8 mouse cellular contexts compared by ENCODE assay signal in the genomic region with DNA sequence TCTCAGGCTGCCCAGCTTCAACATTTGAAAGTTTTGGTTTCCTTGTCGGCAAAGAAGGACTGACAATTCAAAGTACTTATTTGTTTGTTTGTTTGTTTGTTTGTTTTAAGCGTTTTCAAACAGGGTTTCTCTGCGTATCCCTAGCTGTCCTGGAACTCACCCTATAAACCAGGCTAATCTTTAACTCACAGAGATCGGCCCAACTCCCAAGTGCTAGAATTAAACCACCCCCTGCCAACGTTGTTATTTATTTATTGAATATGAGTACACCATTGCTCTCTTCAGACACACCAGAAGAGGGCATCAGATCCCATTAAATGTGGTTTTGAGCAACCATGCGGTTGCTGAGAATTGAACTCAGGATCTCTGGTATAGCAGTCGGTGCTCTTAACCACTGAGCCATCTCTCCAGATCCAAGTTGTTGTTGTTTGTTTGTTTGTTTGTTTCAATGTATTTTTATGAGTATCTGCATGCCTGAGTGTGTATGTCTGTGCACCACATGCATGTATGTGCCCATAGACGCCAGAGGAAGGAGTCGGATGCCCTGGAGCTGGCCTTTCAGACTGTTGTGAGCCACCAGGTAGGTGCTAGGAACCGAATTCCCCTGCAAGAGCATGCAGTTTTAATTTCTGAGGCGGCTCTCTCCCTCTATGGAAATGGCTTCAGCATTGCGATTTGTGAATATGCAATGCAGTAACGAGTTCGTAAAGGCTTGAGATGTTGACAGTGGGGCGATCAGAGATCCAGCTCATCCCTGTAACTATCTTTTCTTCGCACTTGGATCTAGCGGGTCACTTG. TPM values are rescaled to one million over a fixed set of nuclear protein-coding genes. Genes with fewer than 3 reads are reported as not detected.
A peak's percentile ranks its signal among the peaks of the same experiment; 100 is the strongest.
DNase-seq lines count a peak whose midpoint lies in the region; ATAC-seq and TF ChIP-seq lines count a peak whose summit lies in the region.

Gene Anapc7 (plus strand): TSS at position 423 of the 798 bp plus-strand sequence.

- no peaks in the 10 kb centered on the region for H3K27me3 ChIP-seq in liver, embryonic 16.5 days (ENCODE audit: control insufficient read depth, insufficient read depth, low read depth, low read length)
- no peaks in the 10 kb centered on the region for H3K27me3 ChIP-seq in stomach, postnatal 0 days (ENCODE audit: control insufficient read depth, insufficient read depth, low read length)

- TF ChIP-seq CTCF in left cerebral cortex, adult 2 months (IDR thresholded peaks at IDR 0.05), result peak; percentile 39
- TF ChIP-seq CTCF in stomach, postnatal 0 days (IDR thresholded peaks at IDR 0.05; ENCODE audit: low read depth), result peak; percentile 55

- H3K4me2 ChIP-seq in liver, embryonic 16.5 days (ENCODE audit: low read depth, low read length), result peak within 1 kb of the TSS; percentile 97
- H3K4me2 ChIP-seq in stomach, postnatal 0 days (replicated peaks; ENCODE audit: low read depth), result peak within 1 kb of the TSS; percentile 88

- peak within 1 kb of the TSS; percentile 90 for H3K9ac ChIP-seq in liver, embryonic 16.5 days (ENCODE audit: low read depth, low read length)
- peak within 1 kb of the TSS; percentile 95 for H3K9ac ChIP-seq in stomach, postnatal 0 days (ENCODE audit: low read length)

- H3K9me3 ChIP-seq in liver, embryonic 16.5 days (replicated peaks; ENCODE audit: control insufficient read depth, low read length), result no peaks in the 10 kb centered on the region
- no peaks in the 10 kb centered on the region for H3K9me3 ChIP-seq in stomach, postnatal 0 days (ENCODE audit: control insufficient read depth, low read length)

- 12% methylated on average over 17 of the region's 17 CpGs for WGBS in liver, embryonic 16.5 days (ENCODE audit: insufficient replicate concordance)
- WGBS in stomach, postnatal 0 days, result 19% methylated on average over 17 of the region's 17 CpGs

- intact Hi-C loops in left cerebral cortex, adult 2 months (cut with DNase I), result loop anchor here (5.0 kb wide), 2 partner anchors 206 to 306 kb away; no protein-coding TSS in a partner anchor

- no peak for DNase-seq in left cerebral cortex, adult 2 months (ENCODE audit: extremely low spot score in 1 of 2, low spot score in 2 of 2)
- DNase-seq in left cerebral cortex, adult 11 months (ENCODE audit: low spot score), result no peak
- DNase-seq in adrenal gland, postnatal 10 days, result no peak
- DNase-seq in gastrocnemius, adult 8-10 months (ENCODE audit: low spot score in 2 of 2), result no peak
- no peak for DNase-seq in stomach, postnatal 0 days (ENCODE audit: low spot score)
- no peak for DNase-seq in cerebellum, postnatal 36 days

- peak; percentile 41 for ATAC-seq in inflammation-experienced regulatory T-cells, adult 6 months
- ATAC-seq in liver, embryonic 16.5 days (ENCODE audit: low read depth), result peak; percentile 1
- peak; percentile 18; the same call in 1 of the 2 replicates for ATAC-seq in stomach, postnatal 0 days (ENCODE audit: low FRiP score, low TSS enrichment)

- no peaks in the 10 kb centered on the region for H3K36me3 ChIP-seq in liver, embryonic 16.5 days (ENCODE audit: control insufficient read depth, insufficient read depth)
- no peaks in the 10 kb centered on the region for H3K36me3 ChIP-seq in stomach, postnatal 0 days (ENCODE audit: control insufficient read depth, insufficient read depth, low read length)

- H3K4me3 ChIP-seq in left cerebral cortex, adult 2 months, result peak within 1 kb of the TSS; percentile 74
- peak within 1 kb of the TSS; percentile 91 for H3K4me3 ChIP-seq in liver, embryonic 16.5 days (ENCODE audit: low read depth, low read length)
- peak within 1 kb of the TSS; percentile 96 for H3K4me3 ChIP-seq in stomach, postnatal 0 days (ENCODE audit: low read depth, low read length)

- TF ChIP-seq EP300 in stomach, postnatal 0 days (optimal IDR thresholded peaks at IDR 0.05), result no peak

- peak within 1 kb of the TSS; percentile 98 for H3K27ac ChIP-seq in left cerebral cortex, adult 2 months
- H3K27ac ChIP-seq in liver, embryonic 16.5 days (ENCODE audit: low read length), result peak within 1 kb of the TSS; percentile 56; the same call in 1 of the 2 replicates
- H3K27ac ChIP-seq in stomach, postnatal 0 days (replicated peaks), result peak within 1 kb of the TSS; percentile 87

- H3K4me1 ChIP-seq in liver, embryonic 16.5 days (ENCODE audit: control insufficient read depth, low read depth, low read length), result peaks cover 24% of the 10 kb centered on the region
- H3K4me1 ChIP-seq in stomach, postnatal 0 days (replicated peaks; ENCODE audit: control insufficient read depth, insufficient read depth), result no peaks in the 10 kb centered on the region

RNA-seq across cellular contexts. Expression of gene Anapc7, which starts in this region (rescaled TPM):
- total RNA-seq in left cerebral cortex, adult 2 months (2021), result 10 to 100 TPM; 28.6 to 29.5 TPM
- 10 to 100 TPM; 46.8 to 50.1 TPM for total RNA-seq in adrenal gland, postnatal 10 days (2021)
- 10 to 100 TPM; 14.3 to 16.8 (median 15.2) TPM for total RNA-seq in gastrocnemius, adult 8-10 months (2022)
- polyA plus RNA-seq in inflammation-experienced regulatory T-cells, adult 6 months (2017; shearing (Covaris generic)), result 10 to 100 TPM; 12.5 to 18.2 (median 16.3) TPM
- 14.7 and 14.9 TPM in 2 replicates for polyA plus RNA-seq in liver, embryonic 16.5 days (2015; fragmentation: Nextera tagmentation; extraction: Ambion mirVana)
- 20.7 and 21.7 TPM in 2 replicates for polyA plus RNA-seq in stomach, postnatal 0 days (2015; fragmentation: Nextera tagmentation; extraction: Ambion mirVana)
